Mouse (Mus musculus) C2C12 (cell line): Measurements from ENCODE around the gene Ints6. TPM values are rescaled to one million over a fixed set of nuclear protein-coding genes. Genes with fewer than 3 reads are reported as not detected.
A peak's percentile ranks its signal among the peaks of the same experiment; 100 is the strongest.

Source experiments
- H3K27me3 ChIP-seq: one replicate; pipeline ENCODE4 v1.6.1; 2011; ENCODE audit not compliant: control insufficient read depth, insufficient read depth, insufficient read length
- H3K36me3 ChIP-seq: one replicate; pipeline ENCODE4 v1.6.1; 2011; ENCODE audit not compliant: control insufficient read depth, insufficient read depth
- H3K4me3 ChIP-seq: one replicate; pipeline ENCODE4 v1.5.1; 2011; ENCODE audit warnings: mild to moderate bottlenecking, control low read depth; ENCODE audit not compliant: poor library complexity, insufficient read depth, severe bottlenecking
- H3K79me2 ChIP-seq: one replicate; pipeline ENCODE4 v1.6.1; 2011; ENCODE audit not compliant: control insufficient read depth, insufficient read depth
- H3K79me3 ChIP-seq: one replicate; pipeline ENCODE4 v1.6.1; 2011; ENCODE audit warnings: low read depth, control low read depth
- H3ac ChIP-seq: one replicate; pipeline ENCODE3; 2011; ENCODE audit warnings: low read depth; ENCODE audit not compliant: control insufficient read depth, insufficient read length
- CEBPB ChIP-seq: IDR thresholded peaks from one replicate; pipeline ENCODE4 v1.6.1; 2011; ENCODE audit warnings: low read depth, mild to moderate bottlenecking, control low read depth, moderate library complexity
- CTCF ChIP-seq: IDR thresholded peaks from one replicate; pipeline ENCODE4 v1.5.1; 2011; ENCODE audit not compliant: control insufficient read depth, insufficient read depth, insufficient read length
- FOSL1 ChIP-seq: IDR thresholded peaks from one replicate; pipeline ENCODE4 v1.8.0; 2011; ENCODE audit warnings: mild to moderate bottlenecking, low read length; ENCODE audit not compliant: poor library complexity, insufficient read depth, severe bottlenecking
- MAX ChIP-seq: IDR thresholded peaks from one replicate; pipeline ENCODE4 v1.6.1; 2011; ENCODE audit warnings: mild to moderate bottlenecking, control low read depth
- MYOD1 ChIP-seq: IDR thresholded peaks from one replicate; pipeline ENCODE4 v1.6.1; 2011; ENCODE audit warnings: low read depth; ENCODE audit not compliant: control insufficient read depth, insufficient read length
- MYOG ChIP-seq: IDR thresholded peaks from one replicate; pipeline ENCODE4 v1.6.1; 2011; ENCODE audit not compliant: control insufficient read depth, insufficient read length; ENCODE audit errors: extremely low read depth
- USF1 ChIP-seq: IDR thresholded peaks from one replicate; pipeline ENCODE4 v1.6.1; 2011; ENCODE audit warnings: low read depth, mild to moderate bottlenecking, control low read depth, moderate library complexity
- polyA plus RNA-seq: library from polyadenylated mRNA; unstranded; fragments of >200 nt; fragmentation: generic; extraction: Trizol; gene quantifications from one replicate; pipeline ENCODE4 v1.2.1, GENCODE M21; 2012; ENCODE audit warnings: missing spikeins

Gene Ints6
- polyA plus RNA-seq, 1 experiment: 6.7 TPM

DNA sequence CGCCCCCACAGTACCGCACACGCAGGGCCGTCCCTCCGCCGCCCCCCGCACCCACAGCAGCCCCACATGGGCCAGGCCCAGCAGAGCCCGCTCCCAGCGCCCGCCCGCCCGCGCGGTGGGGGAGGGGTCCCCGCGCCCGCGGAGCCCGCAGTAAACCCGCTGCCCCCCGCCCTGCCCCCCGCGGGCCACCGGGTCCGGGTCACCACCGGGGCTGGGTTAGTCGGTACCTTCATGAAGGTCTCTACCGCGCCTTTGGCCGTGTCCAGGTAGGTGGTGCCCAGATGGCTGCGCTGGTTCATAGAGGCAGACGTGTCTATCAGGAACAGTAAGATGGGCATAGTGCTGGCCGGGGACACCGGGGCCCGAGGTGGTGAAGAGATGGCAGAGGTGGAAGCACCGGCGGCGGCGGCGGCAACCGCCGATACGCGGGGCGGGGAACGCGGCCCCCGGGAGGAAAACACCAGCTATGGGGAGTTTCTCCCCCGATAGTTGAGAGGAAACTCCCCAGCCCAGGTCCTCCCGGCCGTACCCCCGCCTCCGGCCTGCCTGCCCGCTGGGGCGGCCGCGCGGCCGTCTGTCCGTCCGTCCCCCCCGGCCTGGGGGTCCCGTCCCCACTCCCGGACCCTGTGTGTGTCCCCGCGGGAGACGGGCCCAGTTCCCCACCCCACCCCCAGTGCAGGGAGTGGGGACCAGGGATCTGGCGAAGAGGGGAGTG lies 491 bp downstream of the Ints6 start:
- H3K4me3 ChIP-seq: peak overlapping the region; percentile 86
- H3K36me3 ChIP-seq: peaks cover 34% of the 10 kb centered on the region
- H3K79me3 ChIP-seq: peaks cover 2% of the 10 kb centered on the region
- peak overlapping the region; percentile 80 for H3ac ChIP-seq
- H3K27me3 ChIP-seq: no peaks in the 10 kb centered on the region
- H3K79me2 ChIP-seq: peaks cover 39% of the 10 kb centered on the region
- TF ChIP-seq USF1: no peak
- TF ChIP-seq CTCF: no peak
- TF ChIP-seq FOSL1: no peak

- Histone ChIP-seq H3K4me3 (peak overlapping the region; percentile 86), H3ac (peak overlapping the region; percentile 80), H3K36me3 (peaks cover 40% of the 10 kb centered on the region), H3K79me3 (peaks cover 5% of the 10 kb centered on the region), H3K79me2 (peaks cover 45% of the 10 kb centered on the region), H3K27me3 (no peaks in the 10 kb centered on the region)
- TF ChIP-seq CTCF (no peak), MAX (peak; percentile 29), FOSL1 (no peak), MYOG (no peak), CEBPB (no peak), USF1 (no peak), MYOD1 (no peak)
Measured at GRCm38 (mm10) chr14:62759771-62760320, 1.1 kb downstream of the Ints6 start.

DNA sequence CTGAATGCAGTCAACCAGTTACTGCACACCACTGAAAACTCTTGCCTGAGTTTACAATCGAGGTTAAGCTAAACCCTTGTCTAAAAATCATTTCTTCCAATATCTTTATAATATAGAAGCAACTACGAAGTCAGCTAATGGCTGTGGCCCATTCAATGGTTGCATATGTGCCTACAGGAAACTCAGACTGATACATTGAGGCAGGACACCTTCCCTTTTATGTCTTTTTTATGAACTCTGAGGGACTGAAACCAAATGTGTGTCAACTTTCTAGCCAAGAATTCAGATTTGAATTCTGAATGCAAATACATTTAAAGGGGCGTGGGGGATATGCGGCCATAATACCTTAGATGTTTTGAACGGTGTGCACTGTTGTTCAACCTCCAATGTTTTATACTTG lies 2.3 kb downstream of the Ints6 start:
- Histone ChIP-seq H3K79me2 (peaks cover 54% of the 10 kb centered on the region), H3K4me3 (no peak overlapping the region), H3K36me3 (peaks cover 51% of the 10 kb centered on the region), H3K27me3 (no peaks in the 10 kb centered on the region), H3K79me3 (peaks cover 5% of the 10 kb centered on the region), H3ac (no peak overlapping the region)
- no peak for TF ChIP-seq MYOG
- TF ChIP-seq MAX: no peak
- no peak for TF ChIP-seq MYOD1
- TF ChIP-seq CTCF: no peak
- no peak for TF ChIP-seq USF1
- no peak for TF ChIP-seq FOSL1
- TF ChIP-seq CEBPB: no peak

GRCm38 (mm10) chr14:62755095-62755640 lies 5.8 kb downstream of the Ints6 start:
- TF ChIP-seq CEBPB (no peak), MYOG (no peak), MYOD1 (no peak), FOSL1 (no peak), USF1 (no peak), CTCF (no peak), MAX (no peak)
- H3K79me2 ChIP-seq: peaks cover 54% of the 10 kb centered on the region
- H3K27me3 ChIP-seq: no peaks in the 10 kb centered on the region
- no peak overlapping the region for H3K4me3 ChIP-seq
- H3K79me3 ChIP-seq: peaks cover 6% of the 10 kb centered on the region
- H3K36me3 ChIP-seq: peaks cover 77% of the 10 kb centered on the region
- H3ac ChIP-seq: no peak overlapping the region

- TF ChIP-seq FOSL1 (no peak), MYOD1 (no peak), CEBPB (no peak), MYOG (no peak), MAX (no peak), CTCF (no peak), USF1 (no peak)
- H3K4me3 ChIP-seq: no peak overlapping the region
- no peaks in the 10 kb centered on the region for H3K27me3 ChIP-seq
- H3K79me2 ChIP-seq: peaks cover 47% of the 10 kb centered on the region
- no peak overlapping the region for H3ac ChIP-seq
- peaks cover 59% of the 10 kb centered on the region for H3K36me3 ChIP-seq
- H3K79me3 ChIP-seq: peaks cover 6% of the 10 kb centered on the region
Measured at GRCm38 (mm10) chr14:62751479-62751878, 9.5 kb downstream of the Ints6 start.
